Mouse (Mus musculus) lung, postnatal 36 days (tissue): ENCODE measurements at regions not wholly inside any gene's neighbourhood (a gene's known extent, or its start where the extent isn't known, plus 50 kb on each side); places are given as distances from the start of the nearest gene placed in this dataset.
A peak's percentile ranks its signal among the peaks of the same experiment; 100 is the strongest.
"Not testable (repeated sequence)": the region's sequence is repeated elsewhere in the genome, so short reads cannot be mapped to it uniquely, and the experiment has no call there.

Experiments used
- DNase-seq: peaks from one replicate; pipeline ENCODE4 v3.0.0; 2022; ENCODE audit warnings: mixed read lengths

GRCm38 (mm10) chr10:37861001-37861400 lies 722.3 kb upstream of the Marcks start:
- DNase-seq = no peak

GRCm38 (mm10) chr10:37849291-37849846 lies 710.6 kb upstream of the Marcks start:
- no peak for DNase-seq

GRCm38 (mm10) chr10:37842820-37843219 lies 704.1 kb upstream of the Marcks start:
- no peak for DNase-seq

- peak; percentile 18 for DNase-seq
These were observed 703.1 kb upstream of the Marcks start for GRCm38 (mm10) chr10:37841842-37842241.

- DNase-seq = no peak
These were observed 699.0 kb upstream of the Marcks start for GRCm38 (mm10) chr10:37837721-37838120.

- DNase-seq = no peak
These were observed 674.3 kb upstream of the Marcks start for GRCm38 (mm10) chr10:37813026-37813425.

GRCm38 (mm10) chr10:37812405-37812851 lies 673.7 kb upstream of the Marcks start:
- DNase-seq = peak; percentile 26

- DNase-seq = no peak
These were observed 673.1 kb upstream of the Marcks start for GRCm38 (mm10) chr10:37811789-37812188.

GRCm38 (mm10) chr10:37803225-37803805 lies 664.6 kb upstream of the Marcks start:
- no peak for DNase-seq

- no peak for DNase-seq
These were observed 660.7 kb upstream of the Marcks start for GRCm38 (mm10) chr10:37799397-37799796.

- DNase-seq = no peak
These were observed 659.6 kb upstream of the Marcks start for GRCm38 (mm10) chr10:37798285-37798684.

- no peak for DNase-seq
These were observed 659.0 kb upstream of the Marcks start for GRCm38 (mm10) chr10:37797701-37798100.

GRCm38 (mm10) chr10:37792878-37793277 lies 654.2 kb upstream of the Marcks start:
- peak; percentile 10 for DNase-seq

- DNase-seq = peak; percentile 4
These were observed 649.3 kb upstream of the Marcks start for GRCm38 (mm10) chr10:37788049-37788448.

GRCm38 (mm10) chr10:37779383-37780302 lies 640.9 kb upstream of the Marcks start:
- no peak for DNase-seq

- DNase-seq = no peak
These were observed 622.0 kb upstream of the Marcks start for GRCm38 (mm10) chr10:37760542-37761367.

GRCm38 (mm10) chr10:37741581-37741980 lies 602.9 kb upstream of the Marcks start:
- no peak for DNase-seq

- no peak for DNase-seq
These were observed 600.3 kb upstream of the Marcks start for GRCm38 (mm10) chr10:37739024-37739423.

GRCm38 (mm10) chr10:37725609-37726008 lies 586.9 kb upstream of the Marcks start:
- no peak for DNase-seq

- DNase-seq = not testable (repeated sequence)
These were observed 586.3 kb upstream of the Marcks start for GRCm38 (mm10) chr10:37724994-37725393.

GRCm38 (mm10) chr10:37720748-37721147 lies 582.0 kb upstream of the Marcks start:
- no peak for DNase-seq

GRCm38 (mm10) chr10:37716946-37717345 lies 578.2 kb upstream of the Marcks start:
- no peak for DNase-seq

GRCm38 (mm10) chr10:37711459-37711858 lies 572.7 kb upstream of the Marcks start:
- DNase-seq = no peak
